Mouse (Mus musculus) mesoderm, embryonic 11.5 days (tissue): ENCODE results near the gene Gm4133.
"Not testable (repeated sequence)": the region's sequence is repeated elsewhere in the genome, so short reads cannot be mapped to it uniquely, and the experiment has no call there.

Experiments used
- DNase-seq: peaks from one replicate; pipeline ENCODE4 v3.0.0-alpha.2; 2012; ENCODE audit warnings: low read depth, low spot score

The Gm4133 gene

GRCm38 (mm10) chr7:20333965-20334364, at the start of gene Gm4133:
Gene Gm4133, minus strand, starts transcription at chr7:20334065.
- not testable (repeated sequence) for DNase-seq

- not testable (repeated sequence) for DNase-seq
Observed at GRCm38 (mm10) chr7:20375310-20375709, 41.4 kb upstream of the Gm4133 start, which contains the start of gene Gm5728. Gene Gm5728, minus strand, starts transcription at chr7:20375410.
